Mouse (Mus musculus) MEL (cell line): ENCODE results near the gene AC109138.7. TPM values are rescaled to one million over a fixed set of nuclear protein-coding genes. Genes with fewer than 3 reads are reported as not detected.
A peak's percentile ranks its signal among the peaks of the same experiment; 100 is the strongest.

ENCODE experiments used
- DNase-seq: peaks from one replicate; pipeline ENCODE4 v3.0.0; 2011; ENCODE audit warnings: low read depth, low spot score
- H3K27ac ChIP-seq: 2 replicates; pipeline ENCODE4 v1.5.1; 2012; ENCODE audit warnings: low read depth, mild to moderate bottlenecking, control low read depth, low read length, moderate library complexity; ENCODE audit not compliant: control insufficient read depth
- H3K27me3 ChIP-seq, 2 experiments: fragments of 150-350 bp in 1 of 2; sonication (generic) in 1 of 2; 2 replicates each; pipeline ENCODE4 v1.6.1; 2012; ENCODE audit warnings: low read length in 2 of 2, mild to moderate bottlenecking in 2 of 2, improper control_type of control experiment in 1 of 2, moderate library complexity in 1 of 2; ENCODE audit not compliant: insufficient read depth in 2 of 2, control insufficient read depth in 1 of 2
- H3K36me3 ChIP-seq, 2 experiments: 2 replicates each; pipeline ENCODE4 v1.6.1; 2012 to 2014; ENCODE audit warnings: low read length in 2 of 2, improper control_type of control experiment in 1 of 2, inconsistent platforms in 1 of 2, mild to moderate bottlenecking in 1 of 2; ENCODE audit not compliant: insufficient read depth in 2 of 2, control insufficient read depth in 1 of 2
- H3K4me1 ChIP-seq, 2 experiments: fragments of 150-350 bp in 1 of 2; sonication (generic) in 1 of 2; 2 replicates each; pipeline ENCODE4 v1.6.1; 2012; ENCODE audit warnings: low read length in 2 of 2, improper control_type of control experiment in 1 of 2, mild to moderate bottlenecking in 1 of 2; ENCODE audit not compliant: insufficient read depth in 2 of 2, control insufficient read depth in 1 of 2
- H3K4me3 ChIP-seq, 2 experiments: fragments of 150-350 bp in 1 of 2; sonication (generic) in 1 of 2; 2 replicates each; pipeline ENCODE4 v1.5.1; 2012; ENCODE audit warnings: low read depth in 2 of 2, low read length in 2 of 2, mild to moderate bottlenecking in 2 of 2, moderate library complexity in 2 of 2, control low read depth in 1 of 2, improper control_type of control experiment in 1 of 2; ENCODE audit not compliant: control insufficient read depth in 1 of 2, insufficient read depth in 1 of 2
- H3K79me2 ChIP-seq: 2 replicates; pipeline ENCODE4 v1.6.1; 2012; ENCODE audit warnings: mild to moderate bottlenecking, low read length, moderate library complexity; ENCODE audit not compliant: control insufficient read depth, poor library complexity, insufficient read depth
- H3K9ac ChIP-seq: 2 replicates; pipeline ENCODE4 v1.6.1; 2012; ENCODE audit warnings: low read depth, mild to moderate bottlenecking, control low read depth, low read length, moderate library complexity; ENCODE audit not compliant: control insufficient read depth, poor library complexity, severe bottlenecking
- H3K9me3 ChIP-seq: fragments of 150-350 bp; sonication (generic); replicated peaks from 2 replicates; pipeline ENCODE4 v1.6.1; 2012; ENCODE audit warnings: mild to moderate bottlenecking, low read length, improper control_type of control experiment, moderate library complexity; ENCODE audit not compliant: insufficient read depth
- BHLHE40 ChIP-seq: IDR thresholded peaks from 2 replicates; pipeline ENCODE4 v1.6.1; 2012; ENCODE audit warnings: low read depth, mild to moderate bottlenecking, inconsistent platforms, low read length, improper control_type of control experiment, borderline replicate concordance
- E2F4 ChIP-seq: IDR thresholded peaks from 2 replicates; pipeline ENCODE4 v1.6.1; 2011; ENCODE audit warnings: low read depth, low read length, improper control_type of control experiment, borderline replicate concordance
- ETS1 ChIP-seq: IDR thresholded peaks from 2 replicates; pipeline ENCODE4 v1.6.1; 2012; ENCODE audit warnings: low read depth, mild to moderate bottlenecking, inconsistent platforms, low read length, improper control_type of control experiment, moderate library complexity
- HCFC1 ChIP-seq: IDR thresholded peaks from 2 replicates; pipeline ENCODE4 v1.6.1; 2012; ENCODE audit warnings: low read depth, mild to moderate bottlenecking, inconsistent platforms, low read length, improper control_type of control experiment, moderate library complexity
- KAT2A ChIP-seq: conservative IDR thresholded peaks from 2 replicates; pipeline ENCODE4 v1.6.1; 2012; ENCODE audit warnings: low read depth, low read length, improper control_type of control experiment, inconsistent platforms
- MAFK ChIP-seq: IDR thresholded peaks from 2 replicates; pipeline ENCODE4 v1.6.1; 2011; ENCODE audit warnings: low read depth, mild to moderate bottlenecking, low read length, improper control_type of control experiment, borderline replicate concordance
- MAX ChIP-seq: IDR thresholded peaks from 2 replicates; pipeline ENCODE4 v1.6.1; 2011; ENCODE audit warnings: low read length, improper control_type of control experiment
- MAZ ChIP-seq: IDR thresholded peaks from 2 replicates; pipeline ENCODE4 v1.6.1; 2012; ENCODE audit warnings: low read depth, mild to moderate bottlenecking, inconsistent platforms, low read length, improper control_type of control experiment
- MXI1 ChIP-seq: IDR thresholded peaks from 2 replicates; pipeline ENCODE4 v1.6.1; 2011; ENCODE audit warnings: mild to moderate bottlenecking, low read depth, low read length, improper control_type of control experiment
- MYB ChIP-seq: IDR thresholded peaks from 2 replicates; pipeline ENCODE4 v1.6.1; 2011; ENCODE audit warnings: mild to moderate bottlenecking, low read depth, low read length, improper control_type of control experiment
- MYC ChIP-seq: IDR thresholded peaks from 2 replicates; pipeline ENCODE4 v1.6.1; 2011; ENCODE audit warnings: low read depth, mild to moderate bottlenecking, low read length, improper control_type of control experiment, moderate library complexity
- NELFE ChIP-seq: IDR thresholded peaks from 2 replicates; pipeline ENCODE4 v1.6.1; 2011; ENCODE audit warnings: low read depth, low read length, improper control_type of control experiment
- POLR2AphosphoS2 ChIP-seq: IDR thresholded peaks from 2 replicates; pipeline ENCODE4 v1.6.1; 2011; ENCODE audit warnings: low read length, improper control_type of control experiment
- POLR2AphosphoS5 ChIP-seq: IDR thresholded peaks from 2 replicates; pipeline ENCODE4 v1.6.1; 2012; ENCODE audit warnings: low read depth, borderline replicate concordance, mild to moderate bottlenecking, inconsistent platforms, low read length, moderate library complexity, mixed read lengths
- RAD21 ChIP-seq: IDR thresholded peaks from 2 replicates; pipeline ENCODE4 v1.6.1; 2011; ENCODE audit warnings: mild to moderate bottlenecking, low read depth, low read length, improper control_type of control experiment
- RCOR1 ChIP-seq: IDR thresholded peaks from 2 replicates; pipeline ENCODE4 v1.6.1; 2012; ENCODE audit warnings: low read depth, mild to moderate bottlenecking, inconsistent platforms, low read length, improper control_type of control experiment
- SIN3A ChIP-seq: IDR thresholded peaks from 2 replicates; pipeline ENCODE4 v1.6.1; 2012; ENCODE audit warnings: low read length, improper control_type of control experiment, inconsistent platforms
- SMC3 ChIP-seq: IDR thresholded peaks from 2 replicates; pipeline ENCODE4 v1.6.1; 2011; ENCODE audit warnings: low read depth, low read length, improper control_type of control experiment
- TBP ChIP-seq: IDR thresholded peaks from 2 replicates; pipeline ENCODE4 v1.8.0; 2011; ENCODE audit warnings: low read depth, low read length, improper control_type of control experiment
- TCF12 ChIP-seq: IDR thresholded peaks from 2 replicates; pipeline ENCODE4 v1.6.1; 2014; ENCODE audit warnings: low read depth, mild to moderate bottlenecking, inconsistent platforms, low read length, improper control_type of control experiment, moderate library complexity
- USF1 ChIP-seq: IDR thresholded peaks from 2 replicates; pipeline ENCODE4 v1.6.1; 2014; ENCODE audit warnings: low read depth, mild to moderate bottlenecking, inconsistent platforms, low read length, improper control_type of control experiment, moderate library complexity
- USF2 ChIP-seq, 2 experiments: IDR thresholded peaks; 2 replicates each; pipeline ENCODE4 v1.6.1; 2011 to 2012; ENCODE audit warnings: improper control_type of control experiment in 2 of 2, low read length in 2 of 2, borderline replicate concordance in 1 of 2, inconsistent platforms in 1 of 2, low read depth in 1 of 2, mild to moderate bottlenecking in 1 of 2; ENCODE audit not compliant: insufficient read depth in 1 of 2
- ZKSCAN1 ChIP-seq: IDR thresholded peaks from 2 replicates; pipeline ENCODE4 v1.6.1; 2012; ENCODE audit warnings: low read depth, mild to moderate bottlenecking, inconsistent platforms, low read length, improper control_type of control experiment, moderate library complexity
- ZNF384 ChIP-seq: IDR thresholded peaks from 2 replicates; pipeline ENCODE4 v1.6.1; 2012; ENCODE audit warnings: low read depth, mild to moderate bottlenecking, inconsistent platforms, low read length, improper control_type of control experiment
- polyA plus RNA-seq, 2 experiments: library from polyadenylated mRNA; stranded (reverse) in 1 of 2; unstranded in 1 of 2; fragments of >175 nt in 1 of 2; fragments of >200 nt in 1 of 2; gene quantifications; 2 replicates each; pipeline versions ENCODE4 v1.2.1 to v1.2.4; 2012; ENCODE audit warnings: low replicate concordance in 2 of 2, low read depth in 1 of 2; ENCODE audit not compliant: insufficient read length in 2 of 2, insufficient read depth in 1 of 2, missing spikeins in 1 of 2
- total RNA-seq: library from RNA; depleted of rRNA; stranded (reverse); fragments of 300-350 nt; gene quantifications from 2 replicates; pipeline ENCODE4 v1.2.3, GENCODE M21; 2012

The AC109138.7 gene
- total and polyA plus RNA-seq, 3 experiments, result not detected

DNA sequence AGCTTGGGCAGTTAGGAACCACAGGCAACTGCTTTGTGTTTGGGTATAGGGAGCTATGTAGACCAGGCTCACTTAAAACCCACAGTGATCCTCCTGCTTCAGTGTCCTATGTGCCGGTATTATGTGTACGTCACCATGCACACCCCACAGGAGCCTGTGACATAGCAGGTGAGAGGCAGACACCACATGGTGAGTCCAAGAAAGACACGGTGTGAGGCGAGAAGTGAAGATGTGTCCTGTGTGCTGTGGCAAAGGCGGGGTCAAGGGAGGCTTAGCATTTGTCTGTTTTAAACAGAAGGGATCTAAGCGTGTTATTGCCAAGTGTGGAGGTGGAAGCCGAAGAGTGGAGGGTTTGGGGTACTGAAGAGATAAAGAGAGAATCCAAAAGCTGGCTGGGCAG lies 12.6 kb downstream of the AC109138.7 start:
- no peak for TF ChIP-seq KAT2A
- TF ChIP-seq MAFK, result no peak
- TF ChIP-seq RCOR1, result no peak
- no peak for TF ChIP-seq ETS1
- TF ChIP-seq BHLHE40, result no peak
- TF ChIP-seq ZKSCAN1, result no peak
- no peak for TF ChIP-seq SMC3
- H3K27me3 ChIP-seq, result no peaks in the 10 kb centered on the region
- no peak overlapping the region for H3K27ac ChIP-seq
- no peaks in the 10 kb centered on the region for H3K9me3 ChIP-seq
- H3K4me3 ChIP-seq, result no peak overlapping the region
- H3K9ac ChIP-seq, result no peak overlapping the region
- H3K36me3 ChIP-seq, result peaks cover 0 to 17% of the 10 kb centered on the region in 2 experiments; a peak in 2 of 4 replicates
- DNase-seq, result no peak
- peaks cover 8 to 34% of the 10 kb centered on the region in 2 experiments for H3K4me1 ChIP-seq
- no peaks in the 10 kb centered on the region for H3K79me2 ChIP-seq

DNA sequence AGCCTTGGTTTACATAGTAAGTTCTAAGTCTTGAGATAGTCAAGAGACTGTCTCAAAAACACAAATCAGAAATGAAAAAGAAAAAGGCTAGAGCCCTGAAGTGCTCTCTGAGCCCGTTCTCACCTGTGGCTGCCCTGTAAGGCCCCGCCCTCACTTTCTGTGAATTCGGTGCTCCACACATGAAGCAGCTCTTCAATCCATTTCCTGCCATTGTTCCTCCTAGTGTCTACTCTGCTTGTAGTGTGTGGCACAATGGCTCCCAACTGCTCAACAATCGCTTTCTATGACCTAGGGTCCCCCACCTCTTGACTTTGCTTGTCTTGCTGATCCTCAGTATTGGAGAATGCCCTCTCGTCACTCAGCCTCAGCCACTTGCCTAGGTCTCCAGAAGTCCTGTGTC lies 13.3 kb downstream of the AC109138.7 start:
- H3K4me1 ChIP-seq, result peaks cover 4 to 31% of the 10 kb centered on the region in 2 experiments
- H3K27ac ChIP-seq, result no peak overlapping the region
- H3K79me2 ChIP-seq, result peaks cover 2% of the 10 kb centered on the region; the same call in 1 of the 2 replicates
- peaks cover 0 to 12% of the 10 kb centered on the region in 2 experiments; a peak in 2 of 4 replicates for H3K36me3 ChIP-seq
- no peak for TF ChIP-seq KAT2A
- TF ChIP-seq, all 39 proteins: peak for 0
- peak overlapping the region; percentile 35; the same call in 1 of the 2 replicates for H3K9ac ChIP-seq
- no peak overlapping the region for H3K4me3 ChIP-seq
- H3K27me3 ChIP-seq, result no peaks in the 10 kb centered on the region
- no peaks in the 10 kb centered on the region for H3K9me3 ChIP-seq
- no peak for DNase-seq

DNA sequence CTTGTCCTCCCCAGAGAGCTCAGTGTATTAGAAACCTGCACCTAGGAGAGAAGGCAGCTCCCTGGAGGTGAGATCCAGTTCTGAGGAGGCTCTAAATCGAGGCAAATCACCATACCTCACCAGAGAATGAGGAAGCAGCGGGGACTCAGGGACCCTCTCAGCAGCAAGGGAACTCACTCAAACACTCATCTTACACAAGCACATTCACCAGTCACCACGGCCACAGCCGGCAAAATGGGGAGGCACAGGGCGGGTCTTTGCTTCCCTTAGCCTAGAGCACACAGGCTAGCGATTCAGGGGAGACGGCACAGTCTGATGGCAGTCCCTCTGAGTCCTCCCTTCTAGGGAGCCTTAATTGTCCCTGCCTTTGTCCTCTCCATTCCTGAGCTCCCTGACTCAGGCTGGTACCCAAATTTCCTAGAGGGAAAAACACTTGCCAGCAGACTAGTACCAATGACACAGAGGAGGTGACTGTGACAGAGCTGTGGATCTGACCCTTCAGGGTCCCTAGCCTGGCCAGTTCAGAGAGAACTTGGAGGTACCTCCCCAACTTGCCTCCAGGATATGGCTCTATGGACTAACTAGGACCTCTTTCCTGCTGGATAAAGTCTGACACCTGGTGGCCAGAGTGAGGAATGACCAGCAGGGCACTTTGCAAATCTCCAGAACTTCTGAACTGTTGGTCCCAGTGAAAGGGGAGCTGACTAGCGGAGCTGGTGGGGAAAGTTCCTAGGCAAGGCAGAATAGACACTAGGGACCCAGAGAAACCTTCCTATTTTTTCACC lies 13.9 kb downstream of the AC109138.7 start:
- H3K4me1 ChIP-seq, result peaks cover 2 to 29% of the 10 kb centered on the region in 2 experiments; a peak in 3 of 4 replicates
- H3K4me3 ChIP-seq, result no peak overlapping the region
- TF ChIP-seq USF1 (0 out of 2 replicates have a peak, but pooled peaks have one; percentile 8), MAZ (0 out of 2 replicates have a peak, but pooled peaks have one; percentile 34), E2F4 (no peak), TBP (no peak), MAX (no peak), NELFE (no peak), ETS1 (0 out of 2 replicates have a peak, but pooled peaks have one; percentile 16), SIN3A (peak; percentile 78), POLR2AphosphoS5 (no peak), MYC (no peak), TCF12 (no peak), USF2 (IDR thresholded peaks at IDR 0.05; ENCODE audit: borderline replicate concordance in 1 of 2, insufficient read depth in 1 of 2, low read depth in 1 of 2, low read length in 2 of 2) (no peak), MXI1 (peak; percentile 55; the same call in 1 of the 2 replicates), ZNF384 (no peak), MYB (no peak), MAFK (no peak), POLR2AphosphoS2 (no peak), RAD21 (peak; percentile 99), HCFC1 (0 out of 2 replicates have a peak, but pooled peaks have one; percentile 38)

More for the DNA sequence above, 13.9 kb downstream of the AC109138.7 start:
- H3K9ac ChIP-seq, result peak overlapping the region; percentile 35; the same call in 1 of the 2 replicates
- H3K27ac ChIP-seq, result no peak overlapping the region
- no peaks in the 10 kb centered on the region for H3K27me3 ChIP-seq
- peaks cover 2% of the 10 kb centered on the region; the same call in 1 of the 2 replicates for H3K79me2 ChIP-seq
- peaks cover 0 to 11% of the 10 kb centered on the region in 2 experiments; a peak in 2 of 4 replicates for H3K36me3 ChIP-seq
- DNase-seq, result peak; percentile 89
- no peaks in the 10 kb centered on the region for H3K9me3 ChIP-seq
